Comparison of ENCODE assay signal across 16 mouse cellular contexts in the genomic region with DNA sequence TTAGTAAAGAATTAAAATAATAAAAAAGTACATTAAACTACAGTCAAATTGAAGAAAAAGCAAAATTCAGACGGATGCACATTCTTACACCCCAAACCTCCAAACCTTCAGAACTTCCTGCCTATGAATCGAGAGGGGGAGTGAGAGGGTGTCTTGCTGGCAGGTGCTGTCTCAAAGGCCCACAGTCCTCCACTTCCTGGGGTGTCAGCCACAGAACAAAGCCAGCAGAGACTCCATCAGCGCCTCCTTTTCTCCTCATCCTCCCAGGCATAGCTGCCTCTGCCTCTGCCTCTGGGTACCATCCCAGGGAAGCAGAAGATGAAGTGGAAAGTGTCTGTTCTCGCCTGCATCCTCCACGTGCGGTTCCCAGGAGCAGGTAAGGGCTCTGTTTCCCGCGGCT. TPM values are rescaled to one million over a fixed set of nuclear protein-coding genes. Genes with fewer than 3 reads are reported as not detected.
DNase-seq lines count a peak whose midpoint lies in the region; ATAC-seq and TF ChIP-seq lines count a peak whose summit lies in the region.
"Had no signal": no experiment of that assay in that cellular context is flagged by ENCODE, and none has a peak within 500 bp of the region (broad histone marks: within the 10 kb centered on the region; RNA-seq: fewer than 3 reads in every experiment).

A gene (plus strand): TSS at position 171 of the 400 bp plus-strand sequence.

- no peak for ATAC-seq in heart, postnatal 0 days (ENCODE audit: insufficient read depth, low read depth)
- ATAC-seq in heart, embryonic 11.5 days (replicated peaks; ENCODE audit: insufficient number of reproducible peaks, low FRiP score, low TSS enrichment) = no peak
- ATAC-seq in megakaryocyte, adult 5-6 weeks (ENCODE audit: poor library complexity, severe bottlenecking) = peak; percentile 65
- no peak for ATAC-seq in neural tube, embryonic 15.5 days (ENCODE audit: low FRiP score)
- ATAC-seq: hindbrain, postnatal 0 days; liver, embryonic 12.5 days; lung, postnatal 0 days had no signal

- TF ChIP-seq EP300 in heart, postnatal 0 days (IDR thresholded peaks at IDR 0.05; ENCODE audit: low read depth) = no peak

- 70% methylated on average over 8 of the region's 8 CpGs for WGBS in heart, postnatal 0 days
- 63% methylated on average over 8 of the region's 8 CpGs for WGBS in heart, embryonic 11.5 days (ENCODE audit: insufficient replicate concordance)
- 78% methylated on average over 8 of the region's 8 CpGs for whole genome bisulfite sequencing in neural tube, embryonic 15.5 days

- peak within 1 kb of the TSS; percentile 30; the same call in 1 of the 2 replicates for H3K4me3 ChIP-seq in heart, postnatal 0 days (ENCODE audit: low read depth, low read length)
- no peak within 1 kb of the TSS for H3K4me3 ChIP-seq in heart, embryonic 11.5 days (ENCODE audit: low read depth, low read length)
- peak within 1 kb of the TSS; percentile 67 for H3K4me3 ChIP-seq in E14TG2a.4 (replicated peaks; ENCODE audit: low read length)
- H3K4me3 ChIP-seq in neural tube, embryonic 15.5 days (replicated peaks) = no peak within 1 kb of the TSS
- H3K4me3 ChIP-seq: liver, embryonic 12.5 days; neural tube, embryonic 12.5 days had no signal

- no peaks in the 10 kb centered on the region for H3K27me3 ChIP-seq in heart, postnatal 0 days (ENCODE audit: control insufficient read depth, insufficient read depth, low read length)
- H3K27me3 ChIP-seq in heart, embryonic 11.5 days (ENCODE audit: control insufficient read depth, insufficient read depth, low read length) = no peaks in the 10 kb centered on the region
- peaks cover 27% of the 10 kb centered on the region for H3K27me3 ChIP-seq in E14TG2a.4 (ENCODE audit: insufficient read depth, low read length)
- peaks cover 29% of the 10 kb centered on the region for H3K27me3 ChIP-seq in neural tube, embryonic 15.5 days (replicated peaks)
- H3K27me3 ChIP-seq: liver, embryonic 12.5 days had no signal

- no peak within 1 kb of the TSS; the same call in 1 of the 2 replicates for H3K27ac ChIP-seq in heart, postnatal 0 days (ENCODE audit: low read depth)
- no peak within 1 kb of the TSS for H3K27ac ChIP-seq in heart, embryonic 11.5 days (ENCODE audit: low read depth, low read length)
- H3K27ac ChIP-seq in neural tube, embryonic 15.5 days (replicated peaks) = no peak within 1 kb of the TSS
- H3K27ac ChIP-seq: hindbrain, postnatal 0 days; liver, embryonic 12.5 days; neural tube, embryonic 12.5 days had no signal

- no peak within 1 kb of the TSS; the same call in 1 of the 2 replicates for H3K4me2 ChIP-seq in heart, postnatal 0 days (ENCODE audit: low read depth, low read length)
- no peak within 1 kb of the TSS for H3K4me2 ChIP-seq in heart, embryonic 11.5 days
- no peak within 1 kb of the TSS for H3K4me2 ChIP-seq in neural tube, embryonic 15.5 days
- H3K4me2 ChIP-seq: liver, embryonic 12.5 days; midbrain, embryonic 11.5 days; neural tube, embryonic 12.5 days had no signal

- no peak for TF ChIP-seq CTCF in heart, postnatal 0 days (IDR thresholded peaks at IDR 0.05; ENCODE audit: low read depth)
- no peak for TF ChIP-seq CTCF in E14TG2a.4 (conservative IDR thresholded peaks at IDR 0.05; ENCODE audit: low read length)

- H3K9ac ChIP-seq in heart, postnatal 0 days (replicated peaks; ENCODE audit: low read depth, low read length) = no peak within 1 kb of the TSS; the same call in 1 of the 2 replicates
- H3K9ac ChIP-seq in heart, embryonic 11.5 days (ENCODE audit: low read depth, low read length) = no peak within 1 kb of the TSS
- no peak within 1 kb of the TSS for H3K9ac ChIP-seq in neural tube, embryonic 15.5 days (replicated peaks)
- H3K9ac ChIP-seq: liver, embryonic 12.5 days; neural tube, embryonic 12.5 days had no signal

- H3K36me3 ChIP-seq in heart, postnatal 0 days (replicated peaks; ENCODE audit: control insufficient read depth, insufficient read depth, low read length) = no peaks in the 10 kb centered on the region
- no peaks in the 10 kb centered on the region for H3K36me3 ChIP-seq in heart, embryonic 11.5 days (ENCODE audit: control insufficient read depth, insufficient read depth, low read length)
- no peaks in the 10 kb centered on the region for H3K36me3 ChIP-seq in E14TG2a.4 (ENCODE audit: insufficient read depth, low read length)
- no peaks in the 10 kb centered on the region for H3K36me3 ChIP-seq in neural tube, embryonic 15.5 days
- H3K36me3 ChIP-seq: liver, embryonic 12.5 days; neural tube, embryonic 12.5 days had no signal

- H3K4me1 ChIP-seq in heart, postnatal 0 days (ENCODE audit: control insufficient read depth, insufficient read depth) = no peaks in the 10 kb centered on the region
- no peaks in the 10 kb centered on the region for H3K4me1 ChIP-seq in heart, embryonic 11.5 days (ENCODE audit: control insufficient read depth, insufficient read depth, low read length)
- peaks cover 12% of the 10 kb centered on the region; the same call in 1 of the 2 replicates for H3K4me1 ChIP-seq in E14TG2a.4 (replicated peaks; ENCODE audit: low read depth, low read length)
- peaks cover 8% of the 10 kb centered on the region; the same call in 1 of the 2 replicates for H3K4me1 ChIP-seq in neural tube, embryonic 15.5 days

- H3K9me3 ChIP-seq in heart, postnatal 0 days (replicated peaks; ENCODE audit: control insufficient read depth, low read length) = no peaks in the 10 kb centered on the region
- H3K9me3 ChIP-seq in heart, embryonic 11.5 days (replicated peaks; ENCODE audit: control insufficient read depth, low read length) = no peaks in the 10 kb centered on the region
- peaks cover 8% of the 10 kb centered on the region for H3K9me3 ChIP-seq in E14TG2a.4 (ENCODE audit: low read length)
- no peaks in the 10 kb centered on the region for H3K9me3 ChIP-seq in neural tube, embryonic 15.5 days (replicated peaks)
- H3K9me3 ChIP-seq: liver, embryonic 12.5 days; neural tube, embryonic 12.5 days had no signal

- no peak for DNase-seq in heart, postnatal 0 days (ENCODE audit: low spot score)
- DNase-seq in thymus, postnatal 10 days (ENCODE audit: low spot score in 2 of 2) = peak; percentile 79 to 80
- no peak for DNase-seq in right cerebral cortex, adult 18-20 months
- no peak for DNase-seq in kidney, adult 8-10 months
- DNase-seq: B cell, adult 2 months; cerebellum, adult 8-10 months; heart, postnatal 10 days had no signal

RNA-seq across cellular contexts. Expression of the gene that starts here (rescaled TPM):
- total RNA-seq in heart, postnatal 0 days (2014; rRNA removed; ENCODE audit: low replicate concordance) = 3.9 TPM in 1 of 2 replicates, not detected in the other
- polyA plus RNA-seq in heart, postnatal 0 days (2015; fragmentation: Nextera tagmentation; extraction: Ambion mirVana) = 0.26 and 0.41 TPM in 2 replicates
- polyA plus RNA-seq in heart, embryonic 11.5 days (2014; fragmentation: Nextera tagmentation; extraction: Ambion mirVana) = 0.64 and 0.90 TPM in 2 replicates
- 1.1 and 2.8 TPM in 2 replicates for total RNA-seq in megakaryocyte, adult 5-6 weeks (2015)
- total RNA-seq in megakaryocyte, adult 5-6 weeks (2017) = 2.1 and 3.7 TPM in 2 replicates
- polyA plus RNA-seq in neural tube, embryonic 15.5 days (2015; fragmentation: Nextera tagmentation; extraction: Ambion mirVana) = 0.70 and 7.6 TPM in 2 replicates
- total RNA-seq: hindbrain, postnatal 0 days had no signal

Comparison
In these comparisons a context has a peak if more than half of its experiments do, and no peak if none do; other contexts are left out.
1. H3K4me3 ChIP-seq: peak in heart, postnatal 0 days (single experiment) and E14TG2a.4 (single experiment); none in heart, embryonic 11.5 days (single experiment) and neural tube, embryonic 15.5 days (single experiment).
2. DNase-seq: peak in thymus, postnatal 10 days (2 of 2); none in heart, postnatal 0 days (single experiment), right cerebral cortex, adult 18-20 months (single experiment) and kidney, adult 8-10 months (0 of 2).